Mouse (Mus musculus) kidney, adult 8-10 months (tissue): Measurements from ENCODE around the gene Serpinb6c.
"Not testable (repeated sequence)": the region's sequence is repeated elsewhere in the genome, so short reads cannot be mapped to it uniquely, and the experiment has no call there.

Source experiments
- DNase-seq, 2 experiments: peaks; one replicate each; pipeline ENCODE4 v3.0.0; 2022

Serpinb6c gene

GRCm38 (mm10) chr13:33905176-33905954 is at the start of gene Serpinb6c:
Serpinb6c (minus strand) TSS chr13:33905708.
- DNase-seq, result no peak

- no peak for DNase-seq
Observed at GRCm38 (mm10) chr13:33952947-33953346, 47.4 kb upstream of the Serpinb6c start.

- no peak for DNase-seq
Observed at GRCm38 (mm10) chr13:33952075-33952449, 46.6 kb upstream of the Serpinb6c start.

GRCm38 (mm10) chr13:33951308-33952074 is 46.0 kb upstream of the Serpinb6c start:
- DNase-seq, result no peak

GRCm38 (mm10) chr13:33942212-33942779 is 36.8 kb upstream of the Serpinb6c start:
- no peak for DNase-seq

- DNase-seq, result no peak
Observed at GRCm38 (mm10) chr13:33941288-33941808, 35.8 kb upstream of the Serpinb6c start.

- DNase-seq, result not testable (repeated sequence)
Observed at GRCm38 (mm10) chr13:33937587-33937986, 32.1 kb upstream of the Serpinb6c start.

- DNase-seq, result no peak
Observed at GRCm38 (mm10) chr13:33937151-33937550, 31.6 kb upstream of the Serpinb6c start.

- peak; percentile 28 to 38 for DNase-seq
Observed at GRCm38 (mm10) chr13:33935465-33936181, 30.1 kb upstream of the Serpinb6c start.

GRCm38 (mm10) chr13:33934743-33935142 is 29.2 kb upstream of the Serpinb6c start:
- no peak for DNase-seq

- no peak for DNase-seq
Observed at GRCm38 (mm10) chr13:33930912-33931311, 25.4 kb upstream of the Serpinb6c start.

GRCm38 (mm10) chr13:33930281-33930680 is 24.8 kb upstream of the Serpinb6c start:
- DNase-seq, result no peak

GRCm38 (mm10) chr13:33921699-33922098 is 16.2 kb upstream of the Serpinb6c start:
- no peak for DNase-seq

- DNase-seq, result no peak
Observed at GRCm38 (mm10) chr13:33921041-33921440, 15.5 kb upstream of the Serpinb6c start.

GRCm38 (mm10) chr13:33906821-33907220 is 1.3 kb upstream of the Serpinb6c start:
- DNase-seq, result no peak

- DNase-seq, result no peak
Observed at GRCm38 (mm10) chr13:33903290-33903689, 2.2 kb downstream of the Serpinb6c start.

- DNase-seq, result peak in 1 of 2 experiments; percentile 19
Observed at GRCm38 (mm10) chr13:33894207-33894606, 11.3 kb downstream of the Serpinb6c start.

- DNase-seq, result no peak
Observed at GRCm38 (mm10) chr13:33843308-33843707, 62.2 kb downstream of the Serpinb6c start, which contains the start of gene Serpinb6e. Serpinb6e (minus strand) TSS chr13:33843408.

GRCm38 (mm10) chr13:33830751-33831150 is 74.8 kb downstream of the Serpinb6c start:
- DNase-seq, result no peak
